Mouse (Mus musculus): ENCODE measurements around the gene S100a10.

Gene S100a10

GRCm38 (mm10) chr3:93580946-93581345 is 26.1 kb downstream of the S100a10 start:
- DNase-seq: no peak

GRCm38 (mm10) chr3:93581687-93582086 is 26.8 kb downstream of the S100a10 start:
- DNase-seq: no peak

- no peak for DNase-seq
Measured at GRCm38 (mm10) chr3:93583056-93583455, 28.2 kb downstream of the S100a10 start.

- DNase-seq: no peak
Measured at GRCm38 (mm10) chr3:93589629-93590028, 34.7 kb downstream of the S100a10 start.

- DNase-seq: no peak
Measured at GRCm38 (mm10) chr3:93590256-93590655, 35.4 kb downstream of the S100a10 start.

GRCm38 (mm10) chr3:93592100-93592499 is 37.2 kb downstream of the S100a10 start:
- DNase-seq: no peak

GRCm38 (mm10) chr3:93592976-93593375 is 38.1 kb downstream of the S100a10 start:
- DNase-seq: no peak

GRCm38 (mm10) chr3:93593512-93593911 is 38.6 kb downstream of the S100a10 start:
- DNase-seq: peak; percentile 32 to 42

GRCm38 (mm10) chr3:93596632-93597031 is 41.8 kb downstream of the S100a10 start:
- DNase-seq: no peak

- no peak for DNase-seq
Measured at GRCm38 (mm10) chr3:93597221-93597913, 42.5 kb downstream of the S100a10 start.

- DNase-seq: no peak
Measured at GRCm38 (mm10) chr3:93597970-93598369, 43.1 kb downstream of the S100a10 start.

- no peak for DNase-seq
Measured at GRCm38 (mm10) chr3:93600206-93600605, 45.3 kb downstream of the S100a10 start.

GRCm38 (mm10) chr3:93601903-93602302 is 47.0 kb downstream of the S100a10 start:
- DNase-seq: no peak

GRCm38 (mm10) chr3:93608970-93609369 is 54.1 kb downstream of the S100a10 start:
- DNase-seq: peak; percentile 9 to 19
